Mouse (Mus musculus): ENCODE data around the gene Rbm20. TPM values are rescaled to one million over a fixed set of nuclear protein-coding genes. Genes with fewer than 3 reads are reported as not detected.

Gene Rbm20
- polyA plus RNA-seq, 1 experiment from 2014 or later = 1.2 TPM

GRCm38 (mm10) chr19:53890781-53891251, 213.7 kb downstream of the Rbm20 start:
- no peaks in the 10 kb centered on the region for H3K27me3 ChIP-seq (ENCODE audit: control insufficient read depth, insufficient read depth, low read length)

DNA sequence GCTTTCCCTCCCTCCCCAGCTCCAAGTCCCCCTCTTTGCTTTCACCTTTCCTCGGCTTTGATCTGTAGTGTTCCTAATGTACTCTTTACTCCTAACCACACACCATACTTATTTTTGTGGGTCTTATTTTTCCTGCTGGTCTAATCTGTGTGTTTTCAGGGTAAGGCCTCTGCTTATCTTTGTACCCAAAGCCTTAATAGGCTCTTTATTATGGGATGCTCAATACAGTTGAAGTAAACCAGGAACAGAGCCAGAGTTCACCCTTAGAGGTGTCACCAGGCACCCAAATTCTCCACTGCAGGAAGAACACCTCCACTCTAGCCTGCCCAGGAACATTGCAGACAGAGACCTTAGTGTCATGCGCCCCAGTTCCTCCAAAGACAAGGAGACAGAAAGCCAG, 214.5 kb downstream of the Rbm20 start:
- no peak for ATAC-seq (ENCODE audit: low read depth)
- H3K36me3 ChIP-seq (ENCODE audit: control insufficient read depth, insufficient read depth, low read length) = no peaks in the 10 kb centered on the region

More at GRCm38 (mm10) chr19:53890781-53891251, 213.7 kb downstream of the Rbm20 start:
- ATAC-seq (ENCODE audit: low read depth) = no peak
- H3K36me3 ChIP-seq (ENCODE audit: control insufficient read depth, insufficient read depth, low read length) = no peaks in the 10 kb centered on the region
- no peak overlapping the region for H3K9ac ChIP-seq (replicated peaks; ENCODE audit: low read depth, low read length)
- no peak overlapping the region for H3K4me3 ChIP-seq (ENCODE audit: low read depth, low read length)
- 62% methylated on average over 5 of the region's 5 CpGs for WGBS
- no peak overlapping the region for H3K27ac ChIP-seq (ENCODE audit: low read depth, low read length)
- no peak overlapping the region for H3K4me2 ChIP-seq (ENCODE audit: low read depth, low read length)
- H3K9me3 ChIP-seq (ENCODE audit: control insufficient read depth, low read length) = no peaks in the 10 kb centered on the region
- no peaks in the 10 kb centered on the region for H3K4me1 ChIP-seq (ENCODE audit: control insufficient read depth, insufficient read depth, low read length)

DNA sequence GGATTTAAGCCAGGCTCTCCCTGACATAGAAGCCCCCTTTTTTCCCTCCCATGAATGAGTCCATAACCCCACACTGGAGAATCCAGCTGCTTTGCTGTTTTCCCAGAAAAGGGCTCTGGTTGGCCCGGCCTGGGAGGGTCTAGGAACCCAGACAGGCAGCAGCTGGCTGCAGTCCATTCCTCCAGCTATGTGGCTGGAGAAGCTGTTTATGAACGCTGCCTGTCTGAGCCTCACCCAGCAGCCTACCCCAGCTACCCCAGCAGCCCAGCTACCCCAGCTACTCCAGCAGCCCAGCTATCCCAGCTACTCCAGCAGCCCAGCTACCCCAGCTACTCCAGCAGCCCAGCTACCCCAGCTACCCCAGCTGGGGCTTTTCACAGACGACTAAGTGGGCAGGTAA, 215.0 kb downstream of the Rbm20 start, which contains the start of gene Pdcd4:
TSS of gene Pdcd4 (plus strand) at position 171 of the 400 bp plus-strand sequence.
- no peaks in the 10 kb centered on the region for H3K27me3 ChIP-seq (ENCODE audit: control insufficient read depth, insufficient read depth, low read length)
- H3K4me3 ChIP-seq (ENCODE audit: low read depth, low read length) = no peak within 1 kb of the TSS
- H3K4me1 ChIP-seq (ENCODE audit: control insufficient read depth, insufficient read depth, low read length) = no peaks in the 10 kb centered on the region
- WGBS = 58% methylated on average over 3 of the region's 3 CpGs
- H3K27ac ChIP-seq (ENCODE audit: low read depth, low read length) = no peak within 1 kb of the TSS
- ATAC-seq (ENCODE audit: low read depth) = no peak
- no peaks in the 10 kb centered on the region for H3K9me3 ChIP-seq (ENCODE audit: control insufficient read depth, low read length)
- no peaks in the 10 kb centered on the region for H3K36me3 ChIP-seq (ENCODE audit: control insufficient read depth, insufficient read depth, low read length)
- H3K9ac ChIP-seq (replicated peaks; ENCODE audit: low read depth, low read length) = no peak within 1 kb of the TSS
- no peak within 1 kb of the TSS for H3K4me2 ChIP-seq (ENCODE audit: low read depth, low read length)

More for the DNA sequence above, 214.5 kb downstream of the Rbm20 start:
- Histone ChIP-seq H3K27me3 (ENCODE audit: control insufficient read depth, insufficient read depth, low read length) (no peaks in the 10 kb centered on the region), H3K9me3 (ENCODE audit: control insufficient read depth, low read length) (no peaks in the 10 kb centered on the region), H3K4me3 (ENCODE audit: low read depth, low read length) (no peak overlapping the region), H3K27ac (ENCODE audit: low read depth, low read length) (no peak overlapping the region), H3K9ac (replicated peaks; ENCODE audit: low read depth, low read length) (no peak overlapping the region), H3K4me1 (ENCODE audit: control insufficient read depth, insufficient read depth, low read length) (no peaks in the 10 kb centered on the region), H3K4me2 (ENCODE audit: low read depth, low read length) (no peak overlapping the region)
- WGBS = 96% methylated on average over 2 of the region's 2 CpGs

- H3K9me3 ChIP-seq (ENCODE audit: control insufficient read depth, low read length) = no peaks in the 10 kb centered on the region
- no peak overlapping the region for H3K27ac ChIP-seq (ENCODE audit: low read depth, low read length)
- H3K4me3 ChIP-seq (ENCODE audit: low read depth, low read length) = no peak overlapping the region
- H3K4me1 ChIP-seq (ENCODE audit: control insufficient read depth, insufficient read depth, low read length) = no peaks in the 10 kb centered on the region
- WGBS = 84% methylated on average over 9 of the region's 9 CpGs
- H3K4me2 ChIP-seq (ENCODE audit: low read depth, low read length) = no peak overlapping the region
- H3K36me3 ChIP-seq (ENCODE audit: control insufficient read depth, insufficient read depth, low read length) = no peaks in the 10 kb centered on the region
- no peaks in the 10 kb centered on the region for H3K27me3 ChIP-seq (ENCODE audit: control insufficient read depth, insufficient read depth, low read length)
- no peak for ATAC-seq (ENCODE audit: low read depth)
- no peak overlapping the region for H3K9ac ChIP-seq (replicated peaks; ENCODE audit: low read depth, low read length)
Observed at GRCm38 (mm10) chr19:53892838-53893359, 215.8 kb downstream of the Rbm20 start.

GRCm38 (mm10) chr19:53893711-53894171, 216.6 kb downstream of the Rbm20 start:
- Histone ChIP-seq H3K9me3 (ENCODE audit: control insufficient read depth, low read length) (no peaks in the 10 kb centered on the region), H3K4me3 (ENCODE audit: low read depth, low read length) (no peak overlapping the region), H3K36me3 (ENCODE audit: control insufficient read depth, insufficient read depth, low read length) (no peaks in the 10 kb centered on the region), H3K4me1 (ENCODE audit: control insufficient read depth, insufficient read depth, low read length) (no peaks in the 10 kb centered on the region), H3K9ac (replicated peaks; ENCODE audit: low read depth, low read length) (no peak overlapping the region), H3K4me2 (ENCODE audit: low read depth, low read length) (no peak overlapping the region), H3K27ac (ENCODE audit: low read depth, low read length) (no peak overlapping the region), H3K27me3 (ENCODE audit: control insufficient read depth, insufficient read depth, low read length) (no peaks in the 10 kb centered on the region)
- ATAC-seq (ENCODE audit: low read depth) = no peak
- WGBS = 80% methylated on average over 3 of the region's 3 CpGs

DNA sequence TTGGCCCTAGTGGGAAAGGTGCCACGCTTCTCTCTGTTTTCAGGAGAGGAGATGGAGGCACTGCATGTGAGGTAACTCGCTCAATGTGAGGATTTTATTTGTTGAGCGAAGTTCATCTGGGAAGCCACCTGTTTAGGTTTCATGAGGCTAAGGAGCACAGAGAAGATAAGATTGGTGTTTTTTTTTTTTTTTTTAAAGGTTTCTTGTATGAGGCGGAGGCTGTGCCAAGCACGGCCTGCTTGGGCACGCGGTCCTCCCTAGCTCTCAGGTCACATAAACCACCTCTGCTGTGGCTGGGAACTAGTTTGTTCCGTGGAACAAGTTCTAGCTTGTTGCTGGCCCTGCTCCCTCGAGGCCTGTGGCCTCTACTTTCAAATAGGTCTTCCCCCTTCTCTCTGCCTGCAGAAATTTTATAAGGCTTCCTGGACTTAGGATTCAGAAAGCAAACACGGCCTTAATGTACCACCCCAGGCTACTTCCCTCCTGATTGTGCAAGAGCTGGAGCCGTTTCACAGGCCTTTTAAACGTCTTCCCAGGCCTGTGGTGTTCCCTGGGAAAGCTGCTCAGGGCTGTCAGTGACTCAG, 217.5 kb downstream of the Rbm20 start:
- 73% methylated on average over 12 of the region's 12 CpGs for WGBS
- no peak overlapping the region for H3K9ac ChIP-seq (replicated peaks; ENCODE audit: low read depth, low read length)
- H3K4me1 ChIP-seq (ENCODE audit: control insufficient read depth, insufficient read depth, low read length) = no peaks in the 10 kb centered on the region

DNA sequence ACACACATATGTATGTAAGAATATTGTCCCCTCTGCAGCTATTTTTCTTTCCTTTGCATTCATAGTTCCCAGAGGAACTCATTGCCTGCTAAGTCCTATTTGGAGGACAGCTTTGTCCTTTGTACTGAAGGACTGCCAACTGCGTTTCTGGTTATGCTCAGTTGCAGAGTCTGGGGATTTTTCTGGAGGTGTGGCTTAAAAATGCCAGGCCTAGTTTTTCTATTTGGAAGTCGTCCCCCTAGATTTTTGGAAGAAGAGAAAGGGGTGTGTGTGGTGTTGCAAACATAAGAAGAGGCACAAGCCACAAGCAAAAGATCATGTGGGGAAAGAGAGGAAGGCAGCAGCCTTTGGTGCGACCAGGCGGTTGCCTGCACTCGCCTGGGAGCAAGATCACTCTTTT, 220.9 kb downstream of the Rbm20 start:
- no peaks in the 10 kb centered on the region for H3K36me3 ChIP-seq (ENCODE audit: control insufficient read depth, insufficient read depth, low read length)
- no peak overlapping the region for H3K27ac ChIP-seq (ENCODE audit: low read depth, low read length)
- no peaks in the 10 kb centered on the region for H3K27me3 ChIP-seq (ENCODE audit: control insufficient read depth, insufficient read depth, low read length)
- 0 out of 2 replicates have a peak, but pooled peaks cover 3% of the 10 kb centered on the region for H3K4me1 ChIP-seq (ENCODE audit: control insufficient read depth, insufficient read depth, low read length)
- no peak overlapping the region for H3K4me3 ChIP-seq (ENCODE audit: low read depth, low read length)
- no peak overlapping the region for H3K9ac ChIP-seq (replicated peaks; ENCODE audit: low read depth, low read length)
- H3K9me3 ChIP-seq (ENCODE audit: control insufficient read depth, low read length) = no peaks in the 10 kb centered on the region
- H3K4me2 ChIP-seq (ENCODE audit: low read depth, low read length) = no peak overlapping the region
- 80% methylated on average over 5 of the region's 5 CpGs for WGBS
- ATAC-seq (ENCODE audit: low read depth) = no peak

More for the DNA sequence above, 217.5 kb downstream of the Rbm20 start:
- Histone ChIP-seq H3K9me3 (ENCODE audit: control insufficient read depth, low read length) (no peaks in the 10 kb centered on the region), H3K4me3 (ENCODE audit: low read depth, low read length) (no peak overlapping the region), H3K27me3 (ENCODE audit: control insufficient read depth, insufficient read depth, low read length) (no peaks in the 10 kb centered on the region), H3K27ac (ENCODE audit: low read depth, low read length) (no peak overlapping the region), H3K36me3 (ENCODE audit: control insufficient read depth, insufficient read depth, low read length) (no peaks in the 10 kb centered on the region), H3K4me2 (ENCODE audit: low read depth, low read length) (no peak overlapping the region)
- ATAC-seq (ENCODE audit: low read depth) = no peak

GRCm38 (mm10) chr19:53898498-53898897, 221.4 kb downstream of the Rbm20 start:
- Histone ChIP-seq H3K9ac (replicated peaks; ENCODE audit: low read depth, low read length) (no peak overlapping the region), H3K4me1 (ENCODE audit: control insufficient read depth, insufficient read depth, low read length) (0 out of 2 replicates have a peak, but pooled peaks cover 3% of the 10 kb centered on the region), H3K36me3 (ENCODE audit: control insufficient read depth, insufficient read depth, low read length) (no peaks in the 10 kb centered on the region), H3K9me3 (ENCODE audit: control insufficient read depth, low read length) (no peaks in the 10 kb centered on the region), H3K27me3 (ENCODE audit: control insufficient read depth, insufficient read depth, low read length) (no peaks in the 10 kb centered on the region), H3K4me3 (ENCODE audit: low read depth, low read length) (no peak overlapping the region), H3K4me2 (ENCODE audit: low read depth, low read length) (no peak overlapping the region), H3K27ac (ENCODE audit: low read depth, low read length) (no peak overlapping the region)
- WGBS = 83% methylated on average over 4 of the region's 4 CpGs
- ATAC-seq (ENCODE audit: low read depth) = no peak
